Mouse (Mus musculus): ENCODE results near the gene Ptn. TPM values are rescaled to one million over a fixed set of nuclear protein-coding genes. Genes with fewer than 3 reads are reported as not detected.

Gene Ptn
- polyA plus RNA-seq, 1 experiment from 2014 or later: 622 TPM

Small RNA genes within 50 kb of the gene (microRNA-seq; reads per million reads assigned to microRNA genes)
- not detected for gene Gm25111

All from neural tube, embryonic 13.5 days (tissue).